Mouse (Mus musculus): ENCODE data around the gene Gpr84. TPM values are rescaled to one million over a fixed set of nuclear protein-coding genes. Genes with fewer than 3 reads are reported as not detected.

Gene Gpr84
- polyA plus RNA-seq (2012; rRNA removed) = not detected in 2 replicates

GRCm38 (mm10) chr15:103310365-103310910, at the start of gene Gpr84:
Gene Gpr84, minus strand, starts transcription at chr15:103310612.
- DNase-seq (ENCODE audit: low spot score) = no peak

GRCm38 (mm10) chr15:103359869-103360602, 49.6 kb upstream of the Gpr84 start:
- DNase-seq (ENCODE audit: low spot score) = no peak

- DNase-seq (ENCODE audit: low spot score) = no peak
Observed at GRCm38 (mm10) chr15:103359122-103359510, 48.7 kb upstream of the Gpr84 start.

GRCm38 (mm10) chr15:103358278-103359121, 48.1 kb upstream of the Gpr84 start:
- no peak for DNase-seq (ENCODE audit: low spot score)

- no peak for DNase-seq (ENCODE audit: low spot score)
Observed at GRCm38 (mm10) chr15:103357817-103358216, 47.4 kb upstream of the Gpr84 start.

- DNase-seq (ENCODE audit: low spot score) = no peak
Observed at GRCm38 (mm10) chr15:103356130-103356529, 45.7 kb upstream of the Gpr84 start.

GRCm38 (mm10) chr15:103355420-103355819, 45.0 kb upstream of the Gpr84 start:
- DNase-seq (ENCODE audit: low spot score) = no peak

- DNase-seq (ENCODE audit: low spot score) = no peak
Observed at GRCm38 (mm10) chr15:103354690-103355089, 44.3 kb upstream of the Gpr84 start.

- no peak for DNase-seq (ENCODE audit: low spot score)
Observed at GRCm38 (mm10) chr15:103353511-103354256, 43.3 kb upstream of the Gpr84 start.

- DNase-seq (ENCODE audit: low spot score) = no peak
Observed at GRCm38 (mm10) chr15:103352856-103353255, 42.4 kb upstream of the Gpr84 start.

- DNase-seq (ENCODE audit: low spot score) = no peak
Observed at GRCm38 (mm10) chr15:103347275-103347684, 36.9 kb upstream of the Gpr84 start.

- no peak for DNase-seq (ENCODE audit: low spot score)
Observed at GRCm38 (mm10) chr15:103345789-103346188, 35.4 kb upstream of the Gpr84 start.

GRCm38 (mm10) chr15:103343556-103343955, 33.1 kb upstream of the Gpr84 start:
- no peak for DNase-seq (ENCODE audit: low spot score)

GRCm38 (mm10) chr15:103343008-103343407, 32.6 kb upstream of the Gpr84 start:
- no peak for DNase-seq (ENCODE audit: low spot score)

GRCm38 (mm10) chr15:103342415-103342814, 32.0 kb upstream of the Gpr84 start:
- DNase-seq (ENCODE audit: low spot score) = no peak

GRCm38 (mm10) chr15:103341547-103341946, 31.1 kb upstream of the Gpr84 start:
- DNase-seq (ENCODE audit: low spot score) = no peak

GRCm38 (mm10) chr15:103340786-103341185, 30.4 kb upstream of the Gpr84 start:
- no peak for DNase-seq (ENCODE audit: low spot score)

GRCm38 (mm10) chr15:103339961-103340337, 29.5 kb upstream of the Gpr84 start, which contains the start of gene Zfp385a:
Gene Zfp385a, minus strand, starts transcription at chr15:103340093.
- no peak for DNase-seq (ENCODE audit: low spot score)

- no peak for DNase-seq (ENCODE audit: low spot score)
Observed at GRCm38 (mm10) chr15:103339166-103339960, 29.0 kb upstream of the Gpr84 start.

GRCm38 (mm10) chr15:103338829-103339165, 28.4 kb upstream of the Gpr84 start:
- DNase-seq (ENCODE audit: low spot score) = no peak

GRCm38 (mm10) chr15:103336996-103337667, 26.7 kb upstream of the Gpr84 start:
- DNase-seq (ENCODE audit: low spot score) = no peak

Data from urinary bladder, adult 2 months (tissue).